9 mouse cellular contexts compared by ENCODE assay signal in the genomic region with DNA sequence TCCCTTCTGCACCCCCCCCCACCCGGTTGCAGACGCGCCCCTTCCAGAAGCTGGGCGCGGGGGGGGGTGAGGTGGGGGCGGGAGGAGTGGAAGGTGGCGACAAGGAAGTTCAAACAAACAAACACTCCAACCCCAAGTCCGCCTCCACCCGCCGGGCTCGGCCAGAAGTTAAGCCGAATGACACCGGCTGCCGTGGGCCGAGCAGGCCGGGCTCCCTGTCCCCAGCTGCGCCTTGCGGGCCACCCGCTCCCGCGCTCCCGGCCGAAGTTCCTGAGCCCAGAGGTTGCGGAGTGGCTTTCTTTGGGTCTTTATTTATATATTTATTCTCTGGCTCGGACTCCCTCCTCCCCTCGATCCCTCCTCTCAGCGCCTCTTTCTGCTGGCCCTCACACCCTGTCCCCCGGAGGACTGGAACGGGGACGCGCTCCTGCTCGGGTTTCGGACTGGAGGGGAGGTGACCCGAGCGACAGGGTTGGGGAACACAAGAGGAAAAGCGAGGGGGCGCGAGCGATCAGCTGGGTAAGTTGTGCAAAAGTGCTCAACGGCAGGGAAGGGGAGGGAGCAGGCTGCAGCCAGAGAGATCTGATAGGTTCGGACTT. TPM values are rescaled to one million over a fixed set of nuclear protein-coding genes. Genes with fewer than 3 reads are reported as not detected.
DNase-seq lines count a peak whose midpoint lies in the region; ATAC-seq and TF ChIP-seq lines count a peak whose summit lies in the region.
"Had no signal": no experiment of that assay in that cellular context is flagged by ENCODE, and none has a peak within 500 bp of the region (broad histone marks: within the 10 kb centered on the region; RNA-seq: fewer than 3 reads in every experiment).

A gene (minus strand): TSS at position 493 of the 599 bp plus-strand sequence.

- TF ChIP-seq CTCF in brain, embryonic 14.5 days (IDR thresholded peaks at IDR 0.05; ENCODE audit: borderline replicate concordance, extremely low read depth, insufficient read depth, insufficient read length) = no peak

- no peak for TF ChIP-seq POLR2A in brain, embryonic 14.5 days (IDR thresholded peaks at IDR 0.05; ENCODE audit: borderline replicate concordance, extremely low read depth, insufficient read depth, insufficient read length, poor library complexity, severe bottlenecking)

- no peak within 1 kb of the TSS for H3K9ac ChIP-seq in heart, embryonic 16.5 days (ENCODE audit: low read length)
- H3K9ac ChIP-seq in forebrain, embryonic 15.5 days (replicated peaks) = no peak within 1 kb of the TSS
- peak within 1 kb of the TSS; percentile 26 for H3K9ac ChIP-seq in midbrain, embryonic 15.5 days

- H3K36me3 ChIP-seq in heart, embryonic 16.5 days (ENCODE audit: control insufficient read depth, insufficient read depth) = no peaks in the 10 kb centered on the region
- H3K36me3 ChIP-seq in forebrain, embryonic 15.5 days = no peaks in the 10 kb centered on the region
- H3K36me3 ChIP-seq in midbrain, embryonic 15.5 days (replicated peaks) = no peaks in the 10 kb centered on the region

- DNase-seq in heart, postnatal 4 days = no peak
- peak; percentile 71 for DNase-seq in brain, embryonic 14.5 days (ENCODE audit: low read depth)
- no peak for DNase-seq in urinary bladder, postnatal 36 days (ENCODE audit: low spot score in 2 of 2)
- DNase-seq in thymus, postnatal 36 days = no peak
- DNase-seq in right cerebral cortex, adult 2 months (ENCODE audit: low spot score in 2 of 2) = no peak

- no peaks in the 10 kb centered on the region for H3K9me3 ChIP-seq in heart, embryonic 16.5 days (replicated peaks; ENCODE audit: control insufficient read depth, low read length)
- H3K9me3 ChIP-seq in forebrain, embryonic 15.5 days = no peaks in the 10 kb centered on the region
- no peaks in the 10 kb centered on the region for H3K9me3 ChIP-seq in midbrain, embryonic 15.5 days

- WGBS in heart, embryonic 16.5 days = under 1% methylated on average over 38 of the region's 41 CpGs
- WGBS in forebrain, embryonic 15.5 days = under 1% methylated on average over 41 of the region's 41 CpGs
- under 1% methylated on average over 40 of the region's 41 CpGs for WGBS in midbrain, embryonic 15.5 days

- ATAC-seq in heart, embryonic 16.5 days (replicated peaks; ENCODE audit: extremely low read depth, insufficient read depth, low FRiP score) = no peak
- ATAC-seq in forebrain, embryonic 15.5 days (replicated peaks) = no peak
- peak; percentile 34; the same call in 1 of the 2 replicates for ATAC-seq in midbrain, embryonic 15.5 days (replicated peaks)

- peaks cover 99% of the 10 kb centered on the region for H3K27me3 ChIP-seq in heart, embryonic 16.5 days (ENCODE audit: control insufficient read depth, insufficient read depth, low read length)
- H3K27me3 ChIP-seq in forebrain, embryonic 15.5 days = peaks cover 96% of the 10 kb centered on the region
- peaks cover 56% of the 10 kb centered on the region for H3K27me3 ChIP-seq in midbrain, embryonic 15.5 days (replicated peaks)

- peaks cover 2% of the 10 kb centered on the region; the same call in 1 of the 2 replicates for H3K4me1 ChIP-seq in heart, embryonic 16.5 days (ENCODE audit: control insufficient read depth, insufficient read depth, low read length)
- H3K4me1 ChIP-seq in forebrain, embryonic 15.5 days = peaks cover 21% of the 10 kb centered on the region
- peaks cover 51% of the 10 kb centered on the region for H3K4me1 ChIP-seq in midbrain, embryonic 15.5 days

- H3K4me2 ChIP-seq in heart, embryonic 16.5 days (ENCODE audit: low read depth, low read length) = peak within 1 kb of the TSS; percentile 35; the same call in 1 of the 2 replicates
- H3K4me2 ChIP-seq in forebrain, embryonic 15.5 days (replicated peaks) = peak within 1 kb of the TSS; percentile 7; the same call in 1 of the 2 replicates
- peak within 1 kb of the TSS; percentile 48 for H3K4me2 ChIP-seq in midbrain, embryonic 15.5 days

- H3K4me3 ChIP-seq in heart, embryonic 16.5 days (ENCODE audit: low read length) = peak within 1 kb of the TSS; percentile 10
- peak within 1 kb of the TSS; percentile 18; the same call in 1 of the 2 replicates for H3K4me3 ChIP-seq in forebrain, embryonic 15.5 days
- peak within 1 kb of the TSS; percentile 38 for H3K4me3 ChIP-seq in midbrain, embryonic 15.5 days

- no peak within 1 kb of the TSS for H3K27ac ChIP-seq in heart, embryonic 16.5 days (ENCODE audit: low read length)
- no peak within 1 kb of the TSS for H3K27ac ChIP-seq in forebrain, embryonic 15.5 days (replicated peaks)
- H3K27ac ChIP-seq in midbrain, embryonic 15.5 days = peak within 1 kb of the TSS; percentile 69

RNA-seq across cellular contexts. Expression of the gene that starts here (rescaled TPM):
- not detected in 2 replicates for polyA plus RNA-seq in heart, embryonic 16.5 days (2015; fragmentation: Nextera tagmentation; extraction: Ambion mirVana)
- total RNA-seq in heart, postnatal 4 days (2021) = not detected
- 6.8 and 12.2 TPM in 2 replicates for polyA plus RNA-seq in brain, embryonic 14.5 days (2012; rRNA removed)
- 0.08 TPM in 1 of 2 replicates, not detected in the other for polyA plus RNA-seq in forebrain, embryonic 15.5 days (2015; fragmentation: Nextera tagmentation; extraction: Ambion mirVana)
- 3.5 and 3.8 TPM in 2 replicates for polyA plus RNA-seq in midbrain, embryonic 15.5 days (2015; fragmentation: Nextera tagmentation; extraction: Ambion mirVana)
- polyA plus RNA-seq: cortical plate, adult 2 months had no signal
